Mouse (Mus musculus) liver, embryonic 15.5 days (tissue): ENCODE results near the gene Foxp1. TPM values are rescaled to one million over a fixed set of nuclear protein-coding genes. Genes with fewer than 3 reads are reported as not detected.
A peak's percentile ranks its signal among the peaks of the same experiment; 100 is the strongest.

Experiments
- ATAC-seq: fragments of 200-750 bp; cut with Nextera tagmentation; 2 replicates; pipeline ENCODE4 v1.8.0; 2017; ENCODE audit warnings: moderate number of reproducible peaks, mild to moderate bottlenecking, moderate library complexity; ENCODE audit not compliant: insufficient read depth
- H3K27ac ChIP-seq: fragments of 300-500 bp; sonication (generic); replicated peaks from 2 replicates; pipeline ENCODE4 v1.5.1; 2015; ENCODE audit warnings: mild to moderate bottlenecking, inconsistent platforms
- H3K27me3 ChIP-seq: fragments of 300-500 bp; sonication (generic); 2 replicates; pipeline ENCODE4 v1.6.1; 2015; ENCODE audit warnings: mild to moderate bottlenecking, inconsistent platforms
- H3K36me3 ChIP-seq: fragments of 300-500 bp; sonication (generic); replicated peaks from 2 replicates; pipeline ENCODE4 v1.6.1; 2015; ENCODE audit warnings: moderate library complexity, mild to moderate bottlenecking, inconsistent platforms
- H3K4me1 ChIP-seq: fragments of 300-500 bp; sonication (generic); replicated peaks from 2 replicates; pipeline ENCODE4 v1.6.1; 2015; ENCODE audit warnings: inconsistent platforms
- H3K4me2 ChIP-seq: fragments of 300-500 bp; sonication (generic); 2 replicates; pipeline ENCODE4 v1.6.1; 2015; ENCODE audit warnings: moderate library complexity, mild to moderate bottlenecking, inconsistent platforms
- H3K4me3 ChIP-seq: fragments of 300-500 bp; sonication (generic); replicated peaks from 2 replicates; pipeline ENCODE4 v1.5.1; 2015; ENCODE audit warnings: mild to moderate bottlenecking, inconsistent platforms
- H3K9ac ChIP-seq: fragments of 300-500 bp; sonication (generic); 2 replicates; pipeline ENCODE4 v1.6.1; 2015; ENCODE audit warnings: moderate library complexity, mild to moderate bottlenecking, inconsistent platforms
- H3K9me3 ChIP-seq: fragments of 300-500 bp; sonication (generic); replicated peaks from 2 replicates; pipeline ENCODE4 v1.6.1; 2016; ENCODE audit warnings: inconsistent platforms
- WGBS: fragments of 180-500 bp; shearing (Covaris S2); methylation state at CpG from one replicate; pipeline ENCODE4 v1.1.7; 2015; ENCODE audit warnings: mixed read lengths; ENCODE audit not compliant: insufficient replicate concordance; 5-methylcytosine and 5-hydroxymethylcytosine counted together
- polyA plus RNA-seq: library from polyadenylated mRNA; unstranded; fragments of >200 nt; fragmentation: Nextera tagmentation; extraction: Ambion mirVana; gene quantifications from 2 replicates; pipeline ENCODE4 v1.2.1, GENCODE M21; 2015

Gene Foxp1
- polyA plus RNA-seq, 1 experiment from 2014 or later = 15.2 TPM

DNA sequence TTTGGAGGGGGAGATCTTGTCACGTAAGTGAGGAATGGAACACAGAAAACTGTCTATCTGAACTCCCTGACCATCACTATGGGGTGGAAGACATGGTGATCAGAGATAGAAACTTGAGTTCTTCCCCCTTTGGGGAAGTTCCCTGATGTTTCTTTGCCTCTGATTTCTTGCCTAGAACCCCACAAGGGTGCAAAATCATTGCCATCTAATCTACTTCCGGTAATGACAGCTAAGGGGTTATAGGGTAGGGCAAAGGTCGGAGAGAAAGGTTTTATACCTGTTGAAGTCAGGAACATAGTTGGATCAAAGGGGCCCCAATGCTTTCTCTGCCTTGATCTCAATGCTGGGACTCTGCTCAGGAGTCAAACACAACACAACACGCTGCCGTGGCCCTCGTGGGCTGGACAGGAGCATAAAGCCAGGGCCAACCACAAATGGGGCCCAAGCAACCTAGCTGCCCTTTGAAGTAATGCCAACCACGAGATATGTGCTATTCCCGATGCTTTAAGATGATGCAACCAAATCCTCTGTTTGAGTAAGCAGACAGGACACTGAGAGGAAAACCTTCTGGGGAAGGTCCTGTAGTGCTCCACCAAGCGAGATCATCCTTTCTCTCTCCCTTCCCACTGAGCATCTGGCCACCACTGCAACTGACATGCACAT lies 163.4 kb downstream of the Foxp1 start:
- no peak overlapping the region for H3K4me3 ChIP-seq
- no peaks in the 10 kb centered on the region for H3K36me3 ChIP-seq
- 32% methylated on average over 9 of the region's 9 CpGs for WGBS
- no peak overlapping the region for H3K4me2 ChIP-seq
- H3K27ac ChIP-seq = no peak overlapping the region
- peaks cover 15% of the 10 kb centered on the region for H3K4me1 ChIP-seq
- H3K9me3 ChIP-seq = no peaks in the 10 kb centered on the region
- H3K27me3 ChIP-seq = no peaks in the 10 kb centered on the region
- no peak for ATAC-seq
- H3K9ac ChIP-seq = no peak overlapping the region

DNA sequence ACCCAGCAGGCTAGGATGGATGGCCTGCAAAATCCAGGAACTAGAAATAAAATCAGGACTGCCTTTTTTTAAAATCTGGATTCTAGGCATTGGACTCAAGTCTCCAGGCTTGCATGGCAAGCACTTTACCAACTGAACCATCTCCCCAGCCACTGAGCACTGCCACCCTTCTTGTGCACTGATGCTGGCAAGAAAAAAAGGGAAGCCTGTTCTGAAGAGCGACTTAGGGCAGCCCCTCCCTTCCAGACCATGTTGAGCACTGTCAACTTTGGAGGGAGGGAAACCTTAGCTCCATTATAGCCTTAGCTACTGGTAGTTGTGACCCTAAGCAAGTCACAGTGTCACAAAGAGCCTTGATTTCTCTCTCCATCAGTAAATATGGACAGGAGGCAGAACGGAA lies 164.6 kb downstream of the Foxp1 start:
- Histone ChIP-seq H3K36me3 (no peaks in the 10 kb centered on the region), H3K27me3 (no peaks in the 10 kb centered on the region), H3K4me2 (no peak overlapping the region), H3K27ac (no peak overlapping the region), H3K4me1 (peaks cover 15% of the 10 kb centered on the region), H3K9ac (no peak overlapping the region), H3K4me3 (no peak overlapping the region), H3K9me3 (no peaks in the 10 kb centered on the region)
- 66% methylated on average over 2 of the region's 2 CpGs for WGBS
- no peak for ATAC-seq

DNA sequence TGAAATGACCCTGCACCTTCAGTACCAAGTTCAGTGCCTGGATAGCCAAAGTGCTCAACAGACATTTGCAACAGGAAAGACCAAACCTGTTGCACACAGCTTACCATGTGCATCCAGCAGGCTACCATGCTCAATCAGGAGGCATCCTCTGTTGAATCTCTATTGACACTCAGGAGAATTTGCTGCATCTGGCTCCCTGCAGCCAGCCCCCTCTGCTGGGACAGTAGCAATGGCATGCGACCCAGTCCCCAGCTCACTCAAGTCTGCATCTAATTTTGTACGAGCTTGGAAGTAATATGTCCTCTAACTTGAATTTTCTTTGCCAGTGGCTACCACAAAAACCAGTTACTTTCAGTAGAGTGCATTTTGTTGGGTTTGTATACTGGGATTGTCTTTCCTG lies 168.2 kb downstream of the Foxp1 start:
- H3K9me3 ChIP-seq = no peaks in the 10 kb centered on the region
- no peak overlapping the region for H3K9ac ChIP-seq
- H3K36me3 ChIP-seq = no peaks in the 10 kb centered on the region
- no peak overlapping the region for H3K4me3 ChIP-seq
- no peak overlapping the region for H3K4me2 ChIP-seq
- H3K4me1 ChIP-seq = peaks cover 15% of the 10 kb centered on the region
- no peak overlapping the region for H3K27ac ChIP-seq
- WGBS = 65% methylated on average over 2 of the region's 2 CpGs
- no peaks in the 10 kb centered on the region for H3K27me3 ChIP-seq
- ATAC-seq = no peak

- Histone ChIP-seq H3K36me3 (no peaks in the 10 kb centered on the region), H3K9me3 (no peaks in the 10 kb centered on the region), H3K9ac (no peak overlapping the region), H3K4me1 (peaks cover 8% of the 10 kb centered on the region), H3K27me3 (no peaks in the 10 kb centered on the region), H3K4me3 (no peak overlapping the region), H3K27ac (no peak overlapping the region), H3K4me2 (no peak overlapping the region)
- ATAC-seq = no peak
- WGBS = 60% methylated on average over 2 of the region's 2 CpGs
Observed at GRCm38 (mm10) chr6:99353441-99353840, 169.1 kb downstream of the Foxp1 start.

DNA sequence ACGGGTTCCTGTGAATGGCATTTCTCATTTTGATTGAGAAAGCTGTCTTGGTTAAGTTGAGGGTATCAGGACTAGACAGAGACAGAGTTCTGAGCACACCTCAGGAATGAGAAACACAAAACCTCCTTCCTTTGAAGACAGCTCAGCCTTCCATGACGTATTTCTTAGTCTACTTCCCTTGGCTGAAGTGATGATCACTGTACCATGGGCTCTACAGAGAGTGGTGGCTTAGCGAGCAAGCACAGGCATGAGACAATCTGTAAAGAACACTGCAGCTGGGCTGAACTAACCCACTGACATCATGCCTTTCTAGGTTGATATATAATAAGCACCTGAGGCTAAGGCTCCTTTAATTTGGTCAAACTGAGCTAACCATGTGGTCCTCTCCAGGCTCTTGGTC lies 172.0 kb downstream of the Foxp1 start:
- Histone ChIP-seq H3K27me3 (no peaks in the 10 kb centered on the region), H3K9ac (no peak overlapping the region), H3K4me2 (0 out of 2 replicates have a peak overlapping the region, but pooled peaks have one; percentile 19), H3K9me3 (no peaks in the 10 kb centered on the region), H3K36me3 (no peaks in the 10 kb centered on the region), H3K27ac (no peak overlapping the region), H3K4me3 (no peak overlapping the region), H3K4me1 (peaks cover 8% of the 10 kb centered on the region)
- 41% methylated on average over 3 of the region's 3 CpGs for WGBS
- ATAC-seq = peak; percentile 52; the same call in 1 of the 2 replicates

DNA sequence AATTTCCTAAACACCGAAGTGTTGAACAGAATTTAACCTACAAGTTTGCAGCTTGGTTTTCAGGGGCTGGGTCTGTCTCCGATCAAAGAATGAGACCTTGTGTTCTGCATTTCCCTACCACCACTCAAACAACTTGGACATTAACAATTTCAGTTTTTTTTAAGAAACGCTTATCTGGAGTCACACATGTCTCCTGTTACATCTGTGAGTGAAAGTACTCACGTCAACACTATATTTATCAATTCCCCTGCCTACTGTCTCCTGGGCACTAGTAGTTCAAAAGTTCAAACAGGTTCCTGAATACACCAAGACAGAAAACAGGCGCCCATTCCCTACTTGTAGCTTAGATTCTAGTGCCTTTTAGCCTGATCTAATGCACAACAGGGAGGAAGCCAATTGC lies 172.4 kb downstream of the Foxp1 start:
- no peaks in the 10 kb centered on the region for H3K9me3 ChIP-seq
- ATAC-seq = peak; percentile 76
- no peaks in the 10 kb centered on the region for H3K36me3 ChIP-seq
- 33% methylated on average over 5 of the region's 5 CpGs for WGBS
- H3K9ac ChIP-seq = no peak overlapping the region
- no peak overlapping the region for H3K4me3 ChIP-seq
- H3K4me1 ChIP-seq = peaks cover 8% of the 10 kb centered on the region
- no peaks in the 10 kb centered on the region for H3K27me3 ChIP-seq
- no peak overlapping the region for H3K27ac ChIP-seq
- 0 out of 2 replicates have a peak overlapping the region, but pooled peaks have one; percentile 19 for H3K4me2 ChIP-seq

DNA sequence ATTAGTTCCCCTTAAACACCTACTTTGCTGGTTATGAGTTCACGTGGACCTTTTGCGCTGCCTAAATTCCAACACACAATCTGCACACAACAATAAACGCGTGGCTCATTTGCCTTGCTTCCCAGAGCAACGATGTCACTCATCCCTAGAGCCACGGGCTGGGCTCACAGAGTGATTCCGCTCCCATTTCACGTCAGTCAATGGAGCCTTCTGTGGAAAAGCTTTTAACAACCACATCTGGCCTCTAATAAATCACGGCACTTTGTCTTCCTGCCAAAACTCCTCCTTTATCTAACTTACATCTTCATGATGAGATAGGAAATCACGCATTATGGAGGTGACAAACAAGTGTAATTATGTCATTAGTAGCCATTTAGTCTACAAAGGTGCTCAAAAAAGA lies 174.7 kb downstream of the Foxp1 start:
- no peaks in the 10 kb centered on the region for H3K36me3 ChIP-seq
- no peaks in the 10 kb centered on the region for H3K9me3 ChIP-seq
- ATAC-seq = no peak
- 77% methylated on average over 10 of the region's 10 CpGs for WGBS
- no peak overlapping the region for H3K27ac ChIP-seq
- peaks cover 8% of the 10 kb centered on the region for H3K4me1 ChIP-seq
- H3K4me2 ChIP-seq = no peak overlapping the region
- H3K9ac ChIP-seq = no peak overlapping the region
- no peak overlapping the region for H3K4me3 ChIP-seq
- no peaks in the 10 kb centered on the region for H3K27me3 ChIP-seq

DNA sequence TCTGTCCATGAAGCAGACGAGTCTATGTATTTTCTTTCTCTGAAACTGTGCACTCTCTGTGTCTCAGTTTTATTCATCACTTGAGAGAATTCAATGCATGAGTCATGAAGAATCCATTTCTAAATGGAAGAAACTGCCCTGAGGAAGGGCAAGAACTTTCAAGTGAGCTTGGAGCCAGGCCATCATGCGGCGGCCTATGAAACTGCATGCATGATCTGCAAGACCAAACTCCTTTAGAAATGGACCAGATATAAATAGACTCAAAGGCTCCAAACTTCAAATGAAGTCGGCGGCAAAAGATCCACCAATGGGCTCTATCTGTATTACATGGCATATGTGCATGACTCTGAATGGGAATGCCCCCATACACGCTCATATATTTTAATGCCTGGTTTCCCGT lies 177.6 kb downstream of the Foxp1 start:
- Histone ChIP-seq H3K27me3 (no peaks in the 10 kb centered on the region), H3K36me3 (no peaks in the 10 kb centered on the region), H3K27ac (no peak overlapping the region), H3K9me3 (no peaks in the 10 kb centered on the region), H3K4me2 (no peak overlapping the region), H3K4me3 (no peak overlapping the region), H3K9ac (no peak overlapping the region), H3K4me1 (no peaks in the 10 kb centered on the region; the same call in 1 of the 2 replicates)
- no peak for ATAC-seq
- 69% methylated on average over 7 of the region's 7 CpGs for WGBS

GRCm38 (mm10) chr6:99344357-99344756 lies 178.2 kb downstream of the Foxp1 start:
- no peaks in the 10 kb centered on the region for H3K27me3 ChIP-seq
- H3K9me3 ChIP-seq = no peaks in the 10 kb centered on the region
- no peak overlapping the region for H3K4me3 ChIP-seq
- H3K4me2 ChIP-seq = no peak overlapping the region
- no peak overlapping the region for H3K27ac ChIP-seq
- ATAC-seq = no peak
- no peaks in the 10 kb centered on the region for H3K36me3 ChIP-seq
- peaks cover 2% of the 10 kb centered on the region; the same call in 1 of the 2 replicates for H3K4me1 ChIP-seq
- 82% methylated on average over 3 of the region's 3 CpGs for WGBS
- H3K9ac ChIP-seq = no peak overlapping the region

DNA sequence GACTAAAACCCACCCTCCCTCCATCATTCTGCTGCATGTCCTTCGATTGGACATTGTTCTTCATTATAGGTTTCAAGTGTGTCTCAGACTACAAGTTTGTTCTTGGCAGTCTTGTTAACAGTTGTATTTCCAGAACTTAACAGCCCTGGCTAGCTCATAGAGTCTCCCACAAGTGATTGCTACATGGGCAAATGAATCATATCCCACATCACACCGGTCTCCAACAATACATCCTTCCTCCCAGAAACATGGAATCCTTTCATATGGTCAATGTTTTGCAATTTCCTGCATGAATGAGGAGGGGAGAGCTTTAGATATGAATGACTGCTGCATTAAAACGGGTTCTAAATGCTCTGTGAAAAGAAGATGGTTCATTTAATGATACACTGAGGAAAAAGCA lies 178.7 kb downstream of the Foxp1 start:
- Histone ChIP-seq H3K27ac (no peak overlapping the region), H3K4me2 (no peak overlapping the region), H3K4me3 (no peak overlapping the region), H3K4me1 (peaks cover 6% of the 10 kb centered on the region; the same call in 1 of the 2 replicates), H3K36me3 (no peaks in the 10 kb centered on the region), H3K9ac (no peak overlapping the region), H3K9me3 (no peaks in the 10 kb centered on the region), H3K27me3 (no peaks in the 10 kb centered on the region)
- no peak for ATAC-seq
- 50% methylated on average over 3 of the region's 3 CpGs for WGBS

GRCm38 (mm10) chr6:99342416-99342815 lies 180.1 kb downstream of the Foxp1 start:
- no peak overlapping the region for H3K9ac ChIP-seq
- H3K27ac ChIP-seq = no peak overlapping the region
- no peaks in the 10 kb centered on the region for H3K36me3 ChIP-seq
- H3K4me2 ChIP-seq = no peak overlapping the region
- ATAC-seq = no peak
- no peaks in the 10 kb centered on the region for H3K27me3 ChIP-seq
- H3K4me1 ChIP-seq = peaks cover 18% of the 10 kb centered on the region
- H3K9me3 ChIP-seq = no peaks in the 10 kb centered on the region
- 75% methylated on average over 3 of the region's 3 CpGs for WGBS
- H3K4me3 ChIP-seq = no peak overlapping the region

GRCm38 (mm10) chr6:99340902-99341301 lies 181.6 kb downstream of the Foxp1 start:
- Histone ChIP-seq H3K27me3 (no peaks in the 10 kb centered on the region), H3K9me3 (no peaks in the 10 kb centered on the region), H3K27ac (no peak overlapping the region), H3K4me3 (no peak overlapping the region), H3K36me3 (no peaks in the 10 kb centered on the region), H3K4me2 (no peak overlapping the region), H3K9ac (no peak overlapping the region), H3K4me1 (peaks cover 18% of the 10 kb centered on the region)
- ATAC-seq = no peak
- 72% methylated on average over 4 of the region's 4 CpGs for WGBS
